Mouse (Mus musculus): ENCODE measurements at regions not wholly inside any gene's neighbourhood (a gene's known extent, or its start where the extent isn't known, plus 50 kb on each side); places are given as distances from the start of the nearest gene placed in this dataset.

GRCm38 (mm10) chrX:12824497-12824896 is 62.6 kb upstream of the Med14 start:
- dilution Hi-C loops (cut with MboI; ENCODE audit: extremely low pct_ligation_motif_present, extremely low pct_unique_long_range_greater_than_20kb, low sequenced_read_pairs): no loop called here
- TF ChIP-seq ZC3H11A (IDR thresholded peaks at IDR 0.05; ENCODE audit: low read depth, low read length): no peak
- TF ChIP-seq MAFK (IDR thresholded peaks at IDR 0.05; ENCODE audit: insufficient replicate concordance, low read length): no peak
- no peak for TF ChIP-seq IRF4 (IDR thresholded peaks at IDR 0.05; ENCODE audit: low read depth, low read length)
- TF ChIP-seq MAZ (IDR thresholded peaks at IDR 0.05; ENCODE audit: low read depth, low read length): no peak
- TF ChIP-seq NELFE (IDR thresholded peaks at IDR 0.05; ENCODE audit: low read depth, low read length): no peak
- Histone ChIP-seq H3K4me3 (replicated peaks in 1 of 3; ENCODE audit: low read depth in 2 of 3, low read length in 2 of 3, poor library complexity in 1 of 3) (no peak overlapping the region), H3K4me1 (ENCODE audit: control insufficient read depth in 1 of 2, insufficient read depth in 2 of 2) (peaks cover 0 to 3% of the 10 kb centered on the region in 2 experiments; a peak in 1 of 4 replicates), H3K79me2 (replicated peaks; ENCODE audit: control insufficient read depth, extremely low read depth, insufficient read depth, poor library complexity, severe bottlenecking) (no peaks in the 10 kb centered on the region), H3K9me3 (replicated peaks; ENCODE audit: low read length) (no peaks in the 10 kb centered on the region), H3K27ac (ENCODE audit: insufficient read depth, low read depth) (no peak overlapping the region), H3K27me3 (replicated peaks) (no peaks in the 10 kb centered on the region), H3K36me3 (replicated peaks in 1 of 2; ENCODE audit: control insufficient read depth in 1 of 2, insufficient read depth in 1 of 2, low read length in 1 of 2) (no peaks in the 10 kb centered on the region), H3K9ac (ENCODE audit: insufficient read depth, low read depth) (no peak overlapping the region), H3K4me2 (ENCODE audit: insufficient read depth, low read depth, poor library complexity, severe bottlenecking) (no peak overlapping the region)
- no peak for DNase-seq (ENCODE audit: extremely low read depth)
- in situ Hi-C loops (cut with MboI; ENCODE audit: low pct_ligation_motif_present, low pct_unique_long_range_greater_than_20kb, low sequenced_read_pairs): no loop called here

DNA sequence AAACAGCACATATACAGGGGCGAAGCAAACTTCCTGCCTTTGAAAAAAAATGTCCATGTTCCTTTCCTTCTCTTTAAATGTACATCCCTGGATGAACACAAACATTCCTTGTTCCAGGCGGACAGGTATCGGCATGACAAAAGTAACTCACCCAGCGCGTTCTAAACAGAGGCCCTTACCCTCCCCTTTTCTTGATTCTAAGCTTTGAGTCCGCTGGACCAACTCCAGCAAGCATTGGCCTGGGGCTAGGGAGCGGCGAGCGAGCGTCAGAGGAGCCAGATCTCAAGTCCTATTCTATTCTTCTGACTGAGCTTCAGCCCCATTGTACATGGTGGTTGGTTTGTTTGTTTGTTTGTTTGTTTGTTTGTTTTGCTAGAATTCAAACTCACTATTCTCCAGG is 60.9 kb upstream of the Med14 start:
- peaks cover 0 to 3% of the 10 kb centered on the region in 2 experiments; a peak in 1 of 4 replicates for H3K4me1 ChIP-seq (ENCODE audit: control insufficient read depth in 1 of 2, insufficient read depth in 2 of 2)
- no peak for TF ChIP-seq USF1 (IDR thresholded peaks at IDR 0.05; ENCODE audit: low read depth, low read length)
- no peak for TF ChIP-seq USF2 (conservative IDR thresholded peaks at IDR 0.05; ENCODE audit: low read depth, low read length)
- no peak for TF ChIP-seq JUN (IDR thresholded peaks at IDR 0.05; ENCODE audit: insufficient read depth, low read depth, low read length)
- TF ChIP-seq MEF2A (IDR thresholded peaks at IDR 0.05; ENCODE audit: borderline replicate concordance, low read depth, low read length): no peak
- no peak for TF ChIP-seq CTCF (conservative IDR thresholded peaks at IDR 0.05 in 1 of 2, IDR thresholded peaks at IDR 0.05 in 1 of 2; ENCODE audit: low read depth in 2 of 2, low read length in 2 of 2)
- no peak for TF ChIP-seq JUND (conservative IDR thresholded peaks at IDR 0.05; ENCODE audit: low read depth, low read length)
- no peak for TF ChIP-seq CHD2 (IDR thresholded peaks at IDR 0.05; ENCODE audit: low read length)
- TF ChIP-seq HCFC1 (IDR thresholded peaks at IDR 0.05; ENCODE audit: low read depth, low read length): no peak
- no peak for TF ChIP-seq RCOR1 (conservative IDR thresholded peaks at IDR 0.05; ENCODE audit: low read depth, low read length)
- no peak for TF ChIP-seq BHLHE40 (IDR thresholded peaks at IDR 0.05; ENCODE audit: low read depth, low read length)
- TF ChIP-seq ZKSCAN1 (IDR thresholded peaks at IDR 0.05; ENCODE audit: borderline replicate concordance, low read depth, low read length): no peak
- no peak for TF ChIP-seq ELF1 (IDR thresholded peaks at IDR 0.05; ENCODE audit: low read depth, low read length)
- no peak for TF ChIP-seq MYC (IDR thresholded peaks at IDR 0.05; ENCODE audit: low read depth, low read length)
- no peak for DNase-seq (ENCODE audit: extremely low read depth)
- no peaks in the 10 kb centered on the region for H3K9me3 ChIP-seq (replicated peaks; ENCODE audit: low read length)
- dilution Hi-C loops (cut with MboI; ENCODE audit: extremely low pct_ligation_motif_present, extremely low pct_unique_long_range_greater_than_20kb, low sequenced_read_pairs): no loop called here
- H3K9ac ChIP-seq (ENCODE audit: insufficient read depth, low read depth): no peak overlapping the region
- no peak overlapping the region for H3K4me2 ChIP-seq (ENCODE audit: insufficient read depth, low read depth, poor library complexity, severe bottlenecking)
- no peak overlapping the region for H3K4me3 ChIP-seq (replicated peaks in 1 of 3; ENCODE audit: low read depth in 2 of 3, low read length in 2 of 3, poor library complexity in 1 of 3)
- no peak overlapping the region for H3K27ac ChIP-seq (ENCODE audit: insufficient read depth, low read depth)
- no peaks in the 10 kb centered on the region for H3K36me3 ChIP-seq (replicated peaks in 1 of 2; ENCODE audit: control insufficient read depth in 1 of 2, insufficient read depth in 1 of 2, low read length in 1 of 2)
- in situ Hi-C loops (cut with MboI; ENCODE audit: low pct_ligation_motif_present, low pct_unique_long_range_greater_than_20kb, low sequenced_read_pairs): no loop called here
- no peaks in the 10 kb centered on the region for H3K79me2 ChIP-seq (replicated peaks; ENCODE audit: control insufficient read depth, extremely low read depth, insufficient read depth, poor library complexity, severe bottlenecking)
- H3K27me3 ChIP-seq (replicated peaks): no peaks in the 10 kb centered on the region
